Mouse (Mus musculus) spleen, postnatal 0 days (tissue): Measurements from ENCODE around the gene Wnt1. TPM values are rescaled to one million over a fixed set of nuclear protein-coding genes. Genes with fewer than 3 reads are reported as not detected.

Source experiments
- polyA plus RNA-seq: library from polyadenylated mRNA; unstranded; fragments of >200 nt; fragmentation: Nextera tagmentation; extraction: Ambion mirVana; gene quantifications from 2 replicates; pipeline ENCODE4 v1.2.1, GENCODE M21; 2015

Wnt1 gene
- not detected in 2 replicates for polyA plus RNA-seq

GRCm38 (mm10) chr15:98789661-98790535 is at the start of gene Wnt1:
TSS of gene Wnt1 (plus strand) at chr15:98789857.

GRCm38 (mm10) chr15:98762670-98763529 is 26.8 kb upstream of the Wnt1 start, which contains the start of gene Arf3:
TSS of gene Arf3 (minus strand) at chr15:98763214.

DNA sequence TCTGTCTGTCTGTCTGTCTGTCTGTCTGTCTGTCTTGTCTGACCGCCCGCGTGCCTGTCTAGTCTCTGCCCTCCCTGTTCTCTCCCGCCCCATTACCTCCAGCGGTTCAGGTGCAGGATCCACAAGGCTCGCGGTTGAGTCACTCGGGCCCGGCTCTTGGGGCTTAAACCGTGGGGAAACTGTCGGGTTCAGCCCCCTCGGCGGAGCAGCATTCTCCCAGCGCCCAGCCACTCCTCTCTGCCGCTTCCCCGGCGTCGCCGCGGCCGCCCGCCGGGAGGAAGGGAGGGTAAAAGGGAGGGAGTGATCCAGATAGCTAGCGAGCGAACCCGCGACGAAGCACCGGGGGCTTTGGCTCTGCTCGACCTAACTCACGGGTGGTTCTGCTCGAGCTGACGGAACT is 11.9 kb upstream of the Wnt1 start, which contains the start of gene Wnt10b:
Wnt10b (minus strand) TSS at position 389 of the 400 bp plus-strand sequence.

DNA sequence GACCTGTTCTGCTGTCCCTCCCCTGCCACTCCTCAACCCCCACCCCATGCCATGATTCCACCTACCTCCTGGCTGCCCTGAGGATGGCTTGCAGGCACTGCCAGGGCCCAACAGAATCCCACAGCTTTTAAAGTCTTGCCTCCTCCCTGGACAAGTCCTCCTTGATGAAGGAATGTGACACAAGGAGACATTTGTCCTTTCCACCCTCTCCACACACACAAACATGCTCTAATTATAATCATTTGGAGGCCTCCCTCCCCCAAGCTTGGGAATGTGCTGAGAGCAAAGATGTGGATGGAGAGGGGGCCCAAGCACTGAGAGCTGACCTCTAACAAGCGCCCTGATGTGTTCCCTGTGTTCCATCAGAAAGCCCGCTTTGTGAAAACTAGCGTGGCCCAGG is 19.7 kb downstream of the Wnt1 start, which contains the start of gene Ddn:
Ddn (minus strand) TSS at position 101 of the 400 bp plus-strand sequence.

DNA sequence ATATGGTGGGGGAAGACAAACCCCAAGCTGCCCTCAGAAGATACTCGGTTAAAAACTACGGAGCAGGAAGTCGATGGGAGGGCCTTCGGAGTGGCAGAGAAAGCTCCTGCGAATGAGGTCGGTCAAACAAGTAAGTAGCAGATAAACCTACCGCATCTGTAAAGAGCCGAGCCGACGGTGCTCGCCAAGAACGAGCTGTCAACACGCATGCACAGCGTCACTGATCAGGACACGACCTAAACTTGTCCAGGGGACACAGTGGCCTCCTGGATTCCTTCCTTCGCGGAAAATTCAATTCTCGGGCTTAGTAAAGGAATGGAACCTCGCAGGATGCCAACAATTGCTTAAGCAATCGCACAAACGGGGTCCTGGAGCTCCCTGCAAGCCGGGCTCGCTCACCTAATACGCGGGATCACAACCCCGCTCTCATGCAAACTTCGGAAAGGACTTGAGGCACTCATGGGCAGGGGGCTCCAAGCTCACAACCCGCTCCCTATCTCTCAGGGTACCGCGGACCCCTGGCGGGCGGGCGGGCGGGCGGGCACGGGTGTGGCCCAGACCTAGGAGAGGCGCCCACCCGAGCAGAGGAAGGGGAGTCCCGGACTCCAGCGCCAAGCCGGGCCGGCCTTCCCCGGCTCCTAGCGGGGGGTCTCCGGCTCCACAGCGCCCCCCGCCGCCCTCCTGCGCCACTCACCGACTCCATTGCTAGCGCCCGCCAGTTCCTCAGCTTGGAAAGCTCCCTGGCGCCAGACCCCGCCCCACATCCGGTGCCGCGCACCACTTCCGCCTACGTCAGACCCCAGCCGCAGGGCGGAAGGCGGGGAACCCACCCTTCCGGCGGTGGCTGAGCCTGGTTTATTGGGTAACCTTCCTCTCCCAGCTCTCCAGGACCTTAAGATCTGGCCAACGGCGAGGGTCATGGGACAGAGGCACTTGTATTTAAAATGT is 41.4 kb downstream of the Wnt1 start, which contains the start of gene Prkag1:
Prkag1 (minus strand) TSS at position 786 of the 948 bp plus-strand sequence.

Other genes starting within 250 kb of the Wnt1 start
- gene Ccnt1, start 218.9 kb upstream of the Wnt1 start, polyA plus RNA-seq, result 35.3 and 37.5 TPM in 2 replicates
- 0.25 TPM in 1 of 2 replicates, not detected in the other for gene 4930415O20Rik, start 218.9 kb upstream of the Wnt1 start, polyA plus RNA-seq
- gene Adcy6, start 179.8 kb upstream of the Wnt1 start, polyA plus RNA-seq, result 10.8 and 11.4 TPM in 2 replicates
- gene Cacnb3, start 159.0 kb upstream of the Wnt1 start, polyA plus RNA-seq, result 2.7 and 5.0 TPM in 2 replicates
- 17.7 and 19.2 TPM in 2 replicates for gene Ddx23, start 127.0 kb upstream of the Wnt1 start, polyA plus RNA-seq
- gene Rnd1, start 112.4 kb upstream of the Wnt1 start, polyA plus RNA-seq, result 2.0 and 4.0 TPM in 2 replicates
- 0.18 TPM in 1 of 2 replicates, not detected in the other for gene Ccdc65, start 81.7 kb upstream of the Wnt1 start, polyA plus RNA-seq
- gene Fkbp11, start 61.7 kb upstream of the Wnt1 start, polyA plus RNA-seq, result 15.8 and 16.0 TPM in 2 replicates
- gene Arf3, start 26.6 kb upstream of the Wnt1 start, polyA plus RNA-seq, result 12.4 and 15.3 TPM in 2 replicates
- 0.05 and 0.08 TPM in 2 replicates for gene Wnt10b, start 11.7 kb upstream of the Wnt1 start, polyA plus RNA-seq
- 0.02 TPM in 1 of 2 replicates, not detected in the other for gene Ddn, start 19.6 kb downstream of the Wnt1 start, polyA plus RNA-seq
- 98.2 and 100 TPM in 2 replicates for gene Prkag1, start 41.7 kb downstream of the Wnt1 start, polyA plus RNA-seq
- 8.7 and 9.7 TPM in 2 replicates for gene Kmt2d, start 81.3 kb downstream of the Wnt1 start, polyA plus RNA-seq
- gene Rhebl1, start 104.7 kb downstream of the Wnt1 start, polyA plus RNA-seq, result 7.1 and 7.7 TPM in 2 replicates
- gene Dhh, start 108.7 kb downstream of the Wnt1 start, polyA plus RNA-seq, result 0.46 and 0.58 TPM in 2 replicates
- gene Lmbr1l, start 128.4 kb downstream of the Wnt1 start, polyA plus RNA-seq, result 6.4 and 8.6 TPM in 2 replicates
- 1,054 and 1,116 TPM in 2 replicates for gene Tuba1b, start 144.7 kb downstream of the Wnt1 start, polyA plus RNA-seq
- gene Gm49450, start 163.7 kb downstream of the Wnt1 start, polyA plus RNA-seq, result not detected in 2 replicates
- gene Tuba1a, start 163.8 kb downstream of the Wnt1 start, polyA plus RNA-seq, result 97.1 and 109 TPM in 2 replicates
- 222 and 241 TPM in 2 replicates for gene Tuba1c, start 240.0 kb downstream of the Wnt1 start, polyA plus RNA-seq